Mouse (Mus musculus): ENCODE measurements at regions not wholly inside any gene's neighbourhood (a gene's known extent, or its start where the extent isn't known, plus 50 kb on each side); places are given as distances from the start of the nearest gene placed in this dataset.

GRCm38 (mm10) chr10:96293622-96294021 lies 157.2 kb downstream of the Gm5426 start:
- TF ChIP-seq MYC (IDR thresholded peaks at IDR 0.05; ENCODE audit: low read depth, low read length), result no peak
- no peak for TF ChIP-seq MEF2A (IDR thresholded peaks at IDR 0.05; ENCODE audit: extremely low read depth, insufficient replicate concordance, low read depth, low read length, poor library complexity, severe bottlenecking)
- no peak for TF ChIP-seq ELF1 (IDR thresholded peaks at IDR 0.05; ENCODE audit: low read depth, low read length)
- no peak for TF ChIP-seq ZC3H11A (IDR thresholded peaks at IDR 0.05; ENCODE audit: low read depth, low read length)
- Histone ChIP-seq H3K36me3 (ENCODE audit: control insufficient read depth in 1 of 2, insufficient read depth in 2 of 2, low read length in 2 of 2) (no peaks in the 10 kb centered on the region), H3K4me3 (ENCODE audit: control insufficient read depth in 1 of 2, insufficient read depth in 1 of 2, low read depth in 2 of 2, low read length in 2 of 2) (no peak overlapping the region), H3K4me1 (ENCODE audit: control insufficient read depth in 1 of 2, insufficient read depth in 2 of 2, low read length in 2 of 2) (no peaks in the 10 kb centered on the region), H3K9ac (ENCODE audit: control insufficient read depth, low read depth, low read length, poor library complexity, severe bottlenecking) (no peak overlapping the region), H3K9me3 (replicated peaks; ENCODE audit: insufficient read depth, low read length) (no peaks in the 10 kb centered on the region), H3K79me2 (ENCODE audit: control insufficient read depth, insufficient read depth, low read length, poor library complexity) (no peaks in the 10 kb centered on the region), H3K27me3 (ENCODE audit: control insufficient read depth in 1 of 2, insufficient read depth in 2 of 2, low read length in 2 of 2) (no peaks in the 10 kb centered on the region), H3K27ac (ENCODE audit: control insufficient read depth, low read depth, low read length) (no peak overlapping the region)
- DNase-seq (ENCODE audit: low read depth, low spot score), result no peak

GRCm38 (mm10) chr10:96294666-96295065 lies 158.3 kb downstream of the Gm5426 start:
- H3K4me3 ChIP-seq (ENCODE audit: control insufficient read depth in 1 of 2, insufficient read depth in 1 of 2, low read depth in 2 of 2, low read length in 2 of 2), result no peak overlapping the region
- H3K36me3 ChIP-seq (ENCODE audit: control insufficient read depth in 1 of 2, insufficient read depth in 2 of 2, low read length in 2 of 2), result no peaks in the 10 kb centered on the region
- peak; percentile 5 for DNase-seq (ENCODE audit: low read depth, low spot score)
- no peaks in the 10 kb centered on the region for H3K4me1 ChIP-seq (ENCODE audit: control insufficient read depth in 1 of 2, insufficient read depth in 2 of 2, low read length in 2 of 2)
- no peaks in the 10 kb centered on the region for H3K79me2 ChIP-seq (ENCODE audit: control insufficient read depth, insufficient read depth, low read length, poor library complexity)
- no peaks in the 10 kb centered on the region for H3K27me3 ChIP-seq (ENCODE audit: control insufficient read depth in 1 of 2, insufficient read depth in 2 of 2, low read length in 2 of 2)
- no peaks in the 10 kb centered on the region for H3K9me3 ChIP-seq (replicated peaks; ENCODE audit: insufficient read depth, low read length)
- TF ChIP-seq UBTF (IDR thresholded peaks at IDR 0.05; ENCODE audit: borderline replicate concordance, insufficient read depth, low read depth, low read length) (no peak), RAD21 (IDR thresholded peaks at IDR 0.05; ENCODE audit: low read depth, low read length) (no peak), ZC3H11A (IDR thresholded peaks at IDR 0.05; ENCODE audit: low read depth, low read length) (no peak), MAZ (IDR thresholded peaks at IDR 0.05; ENCODE audit: low read depth, low read length) (no peak), TBP (IDR thresholded peaks at IDR 0.05; ENCODE audit: low read depth, low read length) (no peak), SIN3A (IDR thresholded peaks at IDR 0.05; ENCODE audit: low read length) (no peak), ETS1 (IDR thresholded peaks at IDR 0.05; ENCODE audit: low read depth, low read length) (no peak), JUND (IDR thresholded peaks at IDR 0.05; ENCODE audit: low read depth, low read length) (no peak), POLR2AphosphoS2 (IDR thresholded peaks at IDR 0.05; ENCODE audit: low read length) (no peak), ZMIZ1 (IDR thresholded peaks at IDR 0.05; ENCODE audit: low read depth, low read length) (no peak), POLR2A (IDR thresholded peaks at IDR 0.05; ENCODE audit: control insufficient read depth in 1 of 2, insufficient read depth in 1 of 2, low read depth in 1 of 2, low read length in 2 of 2, poor library complexity in 1 of 2) (no peak), MAX (IDR thresholded peaks at IDR 0.05; ENCODE audit: low read length) (no peak), ZKSCAN1 (IDR thresholded peaks at IDR 0.05; ENCODE audit: low read depth, low read length) (no peak), EP300 (IDR thresholded peaks at IDR 0.05; ENCODE audit: low read depth in 1 of 2, low read length in 2 of 2) (no peak), CHD2 (IDR thresholded peaks at IDR 0.05; ENCODE audit: low read length) (no peak), MYB (IDR thresholded peaks at IDR 0.05; ENCODE audit: low read depth, low read length) (no peak), ZNF384 (IDR thresholded peaks at IDR 0.05; ENCODE audit: low read depth, low read length) (no peak), NELFE (IDR thresholded peaks at IDR 0.05; ENCODE audit: low read depth, low read length) (no peak), TAL1 (IDR thresholded peaks at IDR 0.05; ENCODE audit: low read length) (no peak), RCOR1 (IDR thresholded peaks at IDR 0.05; ENCODE audit: low read depth, low read length) (no peak)
- no peak overlapping the region for H3K9ac ChIP-seq (ENCODE audit: control insufficient read depth, low read depth, low read length, poor library complexity, severe bottlenecking)
- H3K27ac ChIP-seq (ENCODE audit: control insufficient read depth, low read depth, low read length), result no peak overlapping the region
